Mouse (Mus musculus): ENCODE measurements around the gene Flg. TPM values are rescaled to one million over a fixed set of nuclear protein-coding genes. Genes with fewer than 3 reads are reported as not detected.

The Flg gene
- polyA plus RNA-seq (2017; shearing (Covaris generic)), result not detected

DNA sequence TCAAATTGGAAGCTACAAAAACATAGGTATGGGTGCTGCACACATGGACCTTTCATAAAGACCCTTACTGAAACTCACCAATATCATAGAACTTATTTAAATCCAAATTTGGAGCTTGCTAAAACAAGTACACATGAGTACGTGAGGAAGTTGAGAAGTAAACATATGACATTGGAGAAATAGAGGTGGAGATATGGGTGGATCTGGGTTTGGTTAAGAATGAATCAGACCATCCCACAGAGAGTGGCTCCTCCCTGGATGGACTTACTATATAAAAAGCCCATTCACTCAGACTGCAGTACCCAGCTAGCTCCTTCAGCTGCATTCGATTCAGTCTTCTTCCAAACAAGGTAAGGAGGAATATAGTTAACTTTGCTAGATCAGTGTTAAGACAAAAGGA, at the start of gene Flg:
Gene Flg, plus strand, starts transcription at position 301 of the 400 bp plus-strand sequence.

DNA sequence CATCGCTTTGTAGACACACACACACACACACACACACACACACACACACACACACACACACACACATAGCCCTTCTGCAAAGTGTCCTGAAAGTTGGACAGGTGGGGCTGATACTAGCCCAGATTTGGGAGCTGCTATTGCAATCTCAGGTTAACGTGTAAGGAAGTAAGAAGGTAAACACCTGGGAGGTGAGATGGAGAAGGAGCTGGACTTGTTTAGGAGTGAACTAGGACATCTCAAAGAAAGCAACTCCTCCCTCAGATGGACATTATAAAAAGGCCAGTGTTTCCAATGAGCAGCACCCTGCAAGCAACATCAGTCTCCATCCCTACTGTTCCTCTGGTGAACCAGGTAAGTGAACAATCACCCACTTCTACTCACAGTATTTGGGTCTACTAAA, 46.1 kb downstream of the Flg start, which contains the start of gene Hrnr:
Gene Hrnr, plus strand, starts transcription at position 301 of the 400 bp plus-strand sequence.

Other genes with a start within 250 kb of the Flg start
- 1.1 TPM for gene Gm4858, start 204.7 kb upstream of the Flg start, polyA plus RNA-seq (2017; shearing (Covaris generic))
- not detected for gene Crnn, start 128.7 kb upstream of the Flg start, polyA plus RNA-seq (2017; shearing (Covaris generic))
- not detected for gene Flg2, start 76.2 kb upstream of the Flg start, polyA plus RNA-seq (2017; shearing (Covaris generic))
- gene Hrnr, start 46.2 kb downstream of the Flg start, polyA plus RNA-seq (2017; shearing (Covaris generic)), result not detected
- gene Rptn, start 120.2 kb downstream of the Flg start, polyA plus RNA-seq (2017; shearing (Covaris generic)), result not detected
- 0.06 TPM for gene Tchh, start 168.8 kb downstream of the Flg start, polyA plus RNA-seq (2017; shearing (Covaris generic))
- not detected for gene Tchhl1, start 195.2 kb downstream of the Flg start, polyA plus RNA-seq (2017; shearing (Covaris generic))
- 876 TPM for gene S100a11, start 247.0 kb downstream of the Flg start, polyA plus RNA-seq (2017; shearing (Covaris generic))

Data from activated CD4-positive, CD25-positive, alpha-beta regulatory T cell, adult 9 weeks (primary cell).